Mouse (Mus musculus) embryo, embryonic 11.5 days (tissue): Measurements from ENCODE around the gene Cacna1d.

ENCODE experiments used
- DNase-seq: peaks from one replicate; pipeline ENCODE4 v3.0.0-alpha.2; 2012; ENCODE audit warnings: low read depth, low spot score

The Cacna1d gene

GRCm38 (mm10) chr14:30372878-30373277, 118.4 kb downstream of the Cacna1d start:
- DNase-seq: no peak

DNA sequence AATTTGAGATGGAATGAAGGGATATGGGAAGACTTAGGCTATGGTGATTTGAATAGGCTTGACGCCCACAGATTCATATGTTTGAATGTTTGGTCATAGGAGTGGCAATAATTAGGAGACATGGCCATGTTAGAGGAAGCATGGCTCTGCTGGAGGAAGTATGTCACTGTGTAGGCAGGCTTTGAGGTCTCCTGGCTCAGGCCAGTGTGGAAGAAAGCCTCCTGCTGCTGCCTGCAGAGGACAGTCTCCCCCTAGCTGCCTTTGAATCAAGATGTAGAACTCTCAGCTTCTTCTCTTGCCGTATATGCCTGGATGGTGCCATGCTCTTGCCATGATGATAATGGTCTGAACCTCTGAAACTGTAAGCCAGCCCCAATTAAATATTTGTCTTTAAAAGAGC, 120.2 kb downstream of the Cacna1d start:
- no peak for DNase-seq

DNA sequence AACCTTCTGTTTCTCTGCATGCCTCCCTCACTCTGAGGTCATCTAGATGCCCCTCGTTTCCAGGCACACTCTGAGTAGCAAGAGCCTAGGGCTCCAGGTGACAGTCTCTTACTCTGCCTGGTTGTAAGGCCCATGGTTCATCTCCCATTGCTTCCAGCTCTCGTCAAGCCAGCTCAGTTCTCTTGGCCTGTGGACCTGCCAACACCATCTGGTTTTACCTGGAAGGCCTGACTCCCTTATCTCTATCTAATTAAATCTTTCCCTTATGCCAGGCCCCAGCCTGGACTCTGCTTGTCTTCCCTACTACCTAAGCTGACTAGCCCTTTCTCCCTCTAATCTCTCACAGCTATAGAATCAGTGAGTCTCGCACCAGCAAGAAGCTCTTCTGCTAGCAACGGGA, 124.2 kb downstream of the Cacna1d start:
- DNase-seq: no peak

GRCm38 (mm10) chr14:30365866-30366265, 125.4 kb downstream of the Cacna1d start:
- no peak for DNase-seq

DNA sequence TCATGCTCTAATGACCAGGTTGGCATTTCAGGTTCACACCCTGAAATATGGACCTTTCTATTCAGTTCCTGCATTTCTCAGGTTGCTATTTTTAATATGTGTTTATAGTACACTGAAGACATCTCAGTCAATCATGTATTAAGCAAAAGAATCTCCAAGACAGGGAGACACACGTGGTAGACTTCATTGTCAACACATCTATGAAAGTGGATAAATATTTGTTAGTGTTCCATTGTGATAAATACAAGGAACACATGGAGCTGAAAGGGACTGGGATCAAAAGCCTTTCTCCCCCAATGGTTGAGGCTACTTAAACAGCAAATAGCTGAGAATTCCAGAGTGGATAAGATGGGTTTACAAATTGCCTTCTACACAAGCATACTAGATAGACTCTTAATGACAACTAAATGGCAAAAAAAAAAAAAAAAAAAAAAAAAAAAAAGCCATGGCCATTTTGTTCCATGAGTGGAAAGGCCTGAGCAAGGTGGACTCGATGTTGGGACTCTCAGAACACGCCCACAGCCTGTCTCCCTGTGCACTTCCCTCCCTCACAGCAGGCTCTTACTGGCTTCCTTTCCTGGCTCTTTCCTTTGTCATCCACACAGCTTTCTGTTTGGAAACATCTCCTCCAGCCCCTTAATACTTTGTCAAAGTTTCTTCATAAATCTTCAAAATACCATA, 127.6 kb downstream of the Cacna1d start:
- DNase-seq: no peak

GRCm38 (mm10) chr14:30362370-30362769, 128.9 kb downstream of the Cacna1d start:
- DNase-seq: no peak

DNA sequence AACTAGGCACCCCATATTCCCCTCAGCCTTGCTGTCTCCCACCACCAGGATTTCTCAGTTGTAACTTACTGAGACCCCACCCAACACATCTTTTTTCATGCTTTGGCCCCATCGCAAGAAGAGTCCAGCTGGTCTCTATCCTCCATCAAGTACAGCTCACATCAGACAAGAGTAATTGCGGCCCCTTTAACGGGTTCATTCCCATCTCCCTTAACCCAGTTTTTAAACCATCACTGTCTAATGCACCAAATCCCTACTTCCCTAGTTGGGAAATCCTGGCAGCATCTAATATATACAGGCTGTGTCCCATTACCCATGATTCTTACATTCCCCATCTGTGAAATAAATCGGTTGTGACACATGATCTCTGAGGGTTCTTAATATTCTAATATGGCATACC, 130.8 kb downstream of the Cacna1d start:
- DNase-seq: no peak

DNA sequence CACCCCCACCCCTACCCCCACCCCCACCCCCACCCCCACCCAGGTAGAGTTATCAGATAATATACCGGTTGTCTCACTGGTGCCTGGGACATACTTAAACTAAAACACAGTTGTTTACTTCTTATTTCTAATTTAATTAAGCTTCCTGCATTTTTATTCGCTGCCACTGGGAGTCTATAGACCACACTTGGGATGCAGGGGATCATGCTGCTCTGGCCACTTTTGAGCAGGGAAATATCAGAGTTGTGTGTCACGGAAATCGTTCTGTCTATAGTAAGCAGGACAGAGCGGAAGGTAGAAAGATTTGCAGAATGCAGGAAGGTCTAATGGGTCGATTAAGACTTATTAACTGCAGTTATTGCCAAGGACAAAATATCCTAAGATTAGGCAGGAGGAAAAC, 131.3 kb downstream of the Cacna1d start:
- DNase-seq: no peak

- no peak for DNase-seq
These were observed 133.2 kb downstream of the Cacna1d start for GRCm38 (mm10) chr14:30358028-30358427.

DNA sequence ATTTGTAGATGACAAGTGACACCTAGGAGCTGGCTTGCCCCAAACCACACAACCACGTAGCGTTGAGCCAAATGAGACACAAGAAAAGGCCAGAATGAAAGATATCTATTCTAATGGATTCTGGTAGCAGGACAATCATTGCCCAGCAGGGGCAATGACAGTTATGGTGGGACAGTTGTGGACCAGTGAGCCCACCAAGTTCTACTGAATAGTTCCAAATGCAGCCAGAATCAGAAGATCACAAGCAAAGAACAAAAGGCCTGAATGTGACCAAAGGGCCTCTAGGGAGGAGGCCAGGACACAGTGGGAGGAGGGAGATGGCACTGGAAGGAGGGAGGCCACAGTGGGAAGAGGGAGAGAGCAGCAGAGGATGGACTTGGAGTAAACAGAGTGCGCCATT, 134.8 kb downstream of the Cacna1d start:
- DNase-seq: no peak

GRCm38 (mm10) chr14:30354761-30355160, 136.5 kb downstream of the Cacna1d start:
- no peak for DNase-seq

- DNase-seq: no peak
These were observed 137.2 kb downstream of the Cacna1d start for GRCm38 (mm10) chr14:30354127-30354463.

- DNase-seq: no peak
These were observed 137.7 kb downstream of the Cacna1d start for GRCm38 (mm10) chr14:30353291-30354126.

- DNase-seq: no peak
These were observed 138.3 kb downstream of the Cacna1d start for GRCm38 (mm10) chr14:30352951-30353270.

DNA sequence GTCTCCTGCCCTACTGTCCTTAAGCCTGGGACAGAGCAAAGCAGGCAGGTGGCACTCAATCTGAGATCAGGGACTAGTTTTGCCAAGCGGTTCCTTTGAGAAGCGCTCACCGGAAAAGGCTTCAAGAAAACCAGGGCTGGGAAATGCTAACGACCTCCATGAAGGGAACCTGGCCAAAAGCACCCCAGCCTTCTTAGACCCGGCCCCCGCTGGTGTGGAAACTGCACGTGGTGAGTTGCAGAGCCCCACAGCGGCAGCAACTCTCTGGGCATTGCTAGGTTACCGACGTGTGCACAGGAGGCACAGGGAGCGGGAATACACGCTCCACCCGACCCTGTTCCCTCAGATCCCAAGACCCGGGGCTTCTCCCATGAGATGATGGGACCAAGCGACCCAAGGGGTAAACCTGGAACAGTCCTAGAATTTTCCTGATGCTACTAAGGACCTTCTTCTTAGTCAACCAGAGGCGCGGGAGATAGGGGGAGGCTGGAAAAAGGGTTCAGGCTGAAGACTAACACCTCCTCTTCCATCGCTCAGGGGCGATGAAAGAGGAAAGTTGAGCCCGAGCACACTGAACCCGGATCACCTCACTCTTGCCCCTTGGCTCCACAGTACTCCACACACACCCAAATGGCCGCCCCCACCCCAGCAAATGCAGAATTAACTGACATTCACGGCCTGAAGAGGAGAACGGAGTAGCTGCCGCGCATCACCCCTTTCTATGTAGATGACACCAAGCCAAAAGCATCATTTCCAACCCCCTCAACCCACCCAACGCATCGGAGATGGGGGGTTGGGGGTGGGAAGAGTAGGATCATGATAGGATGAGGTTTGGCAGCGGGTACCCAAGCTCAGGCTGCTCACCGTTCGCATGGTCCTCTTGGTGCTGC, 138.9 kb downstream of the Cacna1d start:
- DNase-seq: no peak

- DNase-seq: no peak
These were observed 141.0 kb downstream of the Cacna1d start for GRCm38 (mm10) chr14:30350285-30350684.

GRCm38 (mm10) chr14:30344948-30345865, 146.0 kb downstream of the Cacna1d start:
- DNase-seq: no peak

DNA sequence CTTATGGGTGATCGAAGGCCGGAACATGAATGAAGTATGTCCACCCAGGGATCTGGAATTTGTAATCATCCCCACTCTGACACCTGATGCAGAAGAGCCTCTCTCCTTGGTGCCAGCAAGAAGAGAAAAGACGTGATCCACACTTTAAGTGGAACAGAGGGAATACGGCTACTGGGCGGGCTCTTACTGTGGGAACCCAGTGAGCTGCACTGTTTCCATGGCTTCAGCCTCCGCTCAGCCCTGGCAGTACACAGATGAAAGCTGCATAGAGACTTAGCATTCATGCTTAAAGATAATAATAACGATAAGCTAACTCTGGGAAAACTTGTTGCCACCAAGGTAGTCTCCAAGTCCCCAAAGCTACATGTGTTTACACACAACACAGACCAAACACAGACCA, 147.5 kb downstream of the Cacna1d start:
- DNase-seq: no peak

DNA sequence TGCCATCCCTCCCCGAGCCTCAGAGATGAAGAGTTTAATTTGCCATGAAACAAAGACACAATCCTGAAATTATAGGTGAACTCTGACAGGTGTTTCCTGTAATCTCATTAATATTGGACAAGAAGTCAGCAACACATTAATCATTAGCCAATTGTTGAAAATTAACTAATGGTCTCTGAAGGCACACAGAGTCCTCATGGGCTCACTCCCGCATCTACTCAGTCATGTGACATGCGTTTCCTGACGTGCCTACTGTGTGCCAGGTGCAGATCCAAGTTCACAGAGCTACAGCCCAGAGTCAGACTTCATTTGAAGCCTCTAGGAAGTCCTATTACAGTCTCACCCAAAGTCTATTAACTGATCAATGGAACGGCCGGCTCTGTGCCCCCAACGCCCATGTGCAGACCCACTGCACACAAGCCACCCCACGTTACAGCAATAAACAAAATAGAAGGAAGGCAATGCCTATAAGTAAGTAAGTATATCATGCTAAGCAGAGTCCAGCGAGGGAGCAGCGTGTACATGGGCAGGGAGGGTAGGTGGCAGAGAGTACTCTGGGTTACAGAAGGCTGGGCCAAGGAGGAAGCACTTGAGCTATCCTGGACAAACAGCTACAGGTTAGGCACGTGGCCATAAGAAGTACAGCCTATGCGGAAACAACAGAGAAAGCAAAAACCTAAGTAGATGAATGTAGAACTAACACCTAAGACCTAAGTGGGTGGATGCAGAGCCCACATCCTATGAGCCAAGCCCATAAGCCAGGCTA, 149.2 kb downstream of the Cacna1d start:
- DNase-seq: no peak

DNA sequence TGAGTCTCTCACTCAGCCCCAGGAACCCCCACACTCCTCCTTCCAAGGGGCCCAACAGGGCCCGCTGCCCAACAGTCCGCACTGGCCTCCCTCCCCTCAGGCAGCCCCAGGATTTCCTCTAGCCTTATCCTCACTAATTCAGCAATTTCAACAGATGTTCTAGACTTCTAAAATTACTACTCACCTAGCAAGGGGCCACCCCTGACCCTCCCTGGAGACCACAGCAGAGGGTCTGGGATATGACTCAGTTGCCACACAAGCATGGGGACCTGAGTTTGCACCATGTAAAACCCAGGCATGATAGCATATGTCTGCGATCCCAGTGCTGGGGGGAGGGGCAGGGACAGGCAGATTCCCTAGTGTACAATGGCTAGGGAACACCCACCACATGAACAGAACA, 151.1 kb downstream of the Cacna1d start:
- DNase-seq: no peak

DNA sequence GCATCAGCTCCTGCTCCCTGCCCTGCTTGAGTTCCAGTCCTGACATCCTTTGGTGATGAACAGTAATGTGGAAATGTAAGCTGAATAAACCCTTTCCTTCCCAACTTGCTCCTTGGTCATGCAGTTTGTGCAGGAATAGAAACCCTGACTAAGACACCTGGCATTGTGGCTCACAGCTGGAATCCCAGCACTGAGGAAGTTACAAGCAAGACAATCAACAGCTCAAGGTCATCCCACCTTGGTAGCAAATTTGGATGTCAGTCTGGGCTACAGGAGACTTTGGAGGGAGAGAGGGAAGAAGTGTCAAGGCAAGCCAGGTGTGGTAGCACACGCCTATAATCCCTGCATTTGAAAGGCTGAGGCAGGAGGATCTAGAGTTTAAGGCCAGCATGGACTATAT, 159.4 kb downstream of the Cacna1d start:
- no peak for DNase-seq
